Mouse (Mus musculus) CD8-positive naive resting alpha-beta T cell, adult 57 days (primary cell): Measurements from ENCODE around the gene Heatr3. TPM values are rescaled to one million over a fixed set of nuclear protein-coding genes. Genes with fewer than 3 reads are reported as not detected.

Experiments
- total RNA-seq: library from RNA; stranded (reverse); gene quantifications from one replicate; pipeline ENCODE4 v1.2.4, GENCODE M21; 2023

Heatr3 gene
- 31.8 TPM for total RNA-seq

GRCm38 (mm10) chr8:88137748-88138484, at the start of gene Heatr3:
Heatr3 (plus strand) TSS chr8:88137855.

GRCm38 (mm10) chr8:88118456-88119036, 19.1 kb upstream of the Heatr3 start, which contains the start of gene Cnep1r1:
Cnep1r1 (plus strand) TSS chr8:88118769.

GRCm38 (mm10) chr8:88198945-88199571, 61.4 kb downstream of the Heatr3 start, which contains the start of gene Tent4b:
Tent4b (plus strand) TSS chr8:88199213.

Other genes with a start within 250 kb of the Heatr3 start
- gene Zfp423, start 178.3 kb upstream of the Heatr3 start, total RNA-seq: not detected
- gene Cnep1r1, start 19.1 kb upstream of the Heatr3 start, total RNA-seq: 21.7 TPM
- gene Tent4b, start 61.4 kb downstream of the Heatr3 start, total RNA-seq: 68.8 TPM
- 251 TPM for gene Adcy7, start 134.5 kb downstream of the Heatr3 start, total RNA-seq
- 56.0 TPM for gene Brd7, start 224.3 kb downstream of the Heatr3 start, total RNA-seq